Mouse (Mus musculus) heart, adult 9 months (tissue): ENCODE measurements at regions not wholly inside any gene's neighbourhood (a gene's known extent, or its start where the extent isn't known, plus 50 kb on each side); places are given as distances from the start of the nearest gene placed in this dataset.
A peak's percentile ranks its signal among the peaks of the same experiment; 100 is the strongest.

Experiments
- DNase-seq, 2 experiments: peaks; one replicate each; pipeline ENCODE4 v3.0.0; 2022; ENCODE audit warnings: low spot score in 2 of 2

DNA sequence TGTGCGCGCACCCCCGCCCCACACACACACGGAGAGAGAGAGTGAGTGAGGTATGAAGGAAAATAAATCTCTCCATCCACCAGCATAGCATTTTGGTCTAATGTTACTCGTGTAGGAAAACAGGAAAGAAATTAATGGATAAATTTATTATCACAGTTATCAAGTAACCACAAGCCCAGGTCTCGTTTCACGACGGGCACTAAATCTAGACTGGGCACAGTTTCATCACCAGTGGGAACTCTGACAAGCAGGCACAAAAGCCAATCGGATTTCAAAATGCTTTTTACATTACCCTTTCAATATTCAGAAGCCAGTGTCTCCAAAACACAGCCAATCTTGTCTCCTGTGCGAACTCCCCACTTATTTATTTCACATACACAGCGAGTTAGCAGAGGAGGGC lies 244.9 kb upstream of the Lrtm1 start:
- DNase-seq, result no peak

DNA sequence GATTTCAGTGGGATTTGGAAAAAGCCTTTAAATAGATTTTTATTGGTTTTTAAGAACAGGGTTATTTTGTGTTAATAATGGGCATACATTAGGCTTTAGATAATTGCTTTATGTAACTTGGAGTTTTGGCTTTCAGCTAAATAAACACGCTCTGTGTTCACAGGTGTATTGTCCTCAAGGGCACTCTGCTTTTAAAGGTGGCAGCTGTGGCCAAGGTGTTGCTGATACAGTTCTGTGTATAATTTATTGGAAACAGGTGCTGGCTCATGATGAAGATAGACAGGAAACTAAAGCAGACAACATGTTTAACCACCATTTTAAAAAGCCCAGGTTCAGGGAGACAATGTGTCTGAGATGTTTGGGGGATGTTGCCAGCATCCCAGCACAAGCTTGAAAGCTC lies 242.3 kb upstream of the Lrtm1 start:
- no peak for DNase-seq

DNA sequence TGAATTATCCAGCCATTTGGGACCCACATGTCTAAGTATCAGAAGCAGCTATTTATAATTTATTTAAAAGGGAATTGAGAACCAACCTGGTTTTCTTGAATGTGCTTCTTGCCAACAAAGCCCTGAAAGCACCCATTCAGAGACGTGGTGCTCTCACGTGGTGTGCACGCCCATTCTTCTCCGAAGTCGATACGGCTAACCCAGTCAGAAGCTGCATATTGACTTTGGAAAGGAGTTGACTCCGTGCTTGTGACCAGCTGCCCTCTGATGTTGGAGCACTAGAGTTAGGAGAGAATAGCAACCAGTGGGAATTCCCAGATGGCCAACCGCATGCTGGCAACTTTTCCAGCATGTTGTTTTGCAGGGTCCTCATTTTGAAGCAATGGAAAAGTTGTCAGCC lies 240.2 kb upstream of the Lrtm1 start:
- DNase-seq, result no peak

DNA sequence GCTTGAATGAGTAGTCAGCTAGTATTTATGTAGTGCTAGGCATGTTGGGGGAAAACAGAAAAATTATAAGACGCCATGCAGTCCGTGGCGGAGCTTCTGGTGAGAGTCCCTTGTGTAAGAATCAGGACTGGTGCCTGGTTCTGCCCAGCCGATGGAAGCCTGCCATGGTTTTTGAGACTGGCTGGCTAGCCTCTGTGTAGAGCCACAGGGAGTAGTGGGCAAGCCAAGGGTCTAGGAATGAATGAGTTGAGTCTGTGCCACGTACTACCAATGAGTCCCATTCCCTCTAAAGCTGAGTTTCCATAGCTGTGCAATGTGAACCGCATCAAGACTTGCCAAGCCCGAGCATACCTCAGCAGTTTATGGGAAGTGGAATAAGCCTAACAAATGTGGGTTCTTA lies 236.3 kb upstream of the Lrtm1 start:
- no peak for DNase-seq

DNA sequence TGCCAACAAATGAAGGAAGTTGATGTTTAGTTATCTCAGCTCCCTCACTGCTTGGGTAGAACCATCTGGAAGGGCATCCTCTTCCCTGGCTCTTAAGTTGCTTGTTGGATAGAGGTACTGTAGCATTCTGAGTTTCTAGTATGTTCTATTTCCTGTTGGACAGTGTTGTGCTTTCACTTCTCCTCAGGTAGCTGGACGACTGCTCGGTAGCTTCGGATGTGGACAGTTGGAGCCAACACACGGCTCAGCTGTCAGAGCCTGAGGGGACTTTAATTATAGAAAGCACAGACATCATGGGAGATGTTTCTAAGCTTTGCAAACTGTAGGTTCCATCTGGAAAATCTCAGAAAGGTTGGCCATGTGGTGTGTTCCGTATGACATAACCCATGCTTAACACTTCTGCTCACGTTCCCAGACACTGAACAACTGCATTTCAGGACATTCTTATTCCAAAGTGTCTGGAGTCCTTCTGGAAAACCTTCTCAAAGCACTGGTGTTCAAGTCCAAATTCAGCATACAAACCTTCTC lies 233.8 kb upstream of the Lrtm1 start:
- DNase-seq, result no peak

DNA sequence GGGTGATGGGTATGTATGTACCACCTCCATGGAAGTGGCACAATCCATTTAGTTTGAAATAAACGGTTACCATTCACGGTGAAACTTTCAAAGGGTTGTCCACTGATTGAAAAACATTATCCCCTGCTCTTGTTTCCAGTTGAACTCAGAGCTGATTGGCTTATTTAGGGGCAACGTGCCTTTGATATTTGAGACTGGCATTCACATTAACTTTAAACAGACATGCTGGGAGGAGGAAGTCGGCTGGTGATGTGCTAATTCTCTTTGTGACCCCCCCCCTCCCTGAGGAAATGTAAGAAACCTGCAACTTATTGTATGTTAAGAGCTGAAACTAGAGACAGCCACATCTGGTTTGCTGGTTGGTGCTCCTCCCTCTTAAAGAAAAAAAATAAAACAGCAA lies 219.7 kb upstream of the Lrtm1 start:
- no peak for DNase-seq

- no peak for DNase-seq
Observed at GRCm38 (mm10) chr14:28801681-28802080, 216.3 kb upstream of the Lrtm1 start.

- no peak for DNase-seq
Observed at GRCm38 (mm10) chr14:28802126-28802525, 215.9 kb upstream of the Lrtm1 start.

GRCm38 (mm10) chr14:28808094-28808493 lies 209.9 kb upstream of the Lrtm1 start:
- DNase-seq, result no peak

GRCm38 (mm10) chr14:28809355-28809754 lies 208.7 kb upstream of the Lrtm1 start:
- DNase-seq, result no peak

GRCm38 (mm10) chr14:28820970-28821369 lies 197.0 kb upstream of the Lrtm1 start:
- DNase-seq, result no peak

DNA sequence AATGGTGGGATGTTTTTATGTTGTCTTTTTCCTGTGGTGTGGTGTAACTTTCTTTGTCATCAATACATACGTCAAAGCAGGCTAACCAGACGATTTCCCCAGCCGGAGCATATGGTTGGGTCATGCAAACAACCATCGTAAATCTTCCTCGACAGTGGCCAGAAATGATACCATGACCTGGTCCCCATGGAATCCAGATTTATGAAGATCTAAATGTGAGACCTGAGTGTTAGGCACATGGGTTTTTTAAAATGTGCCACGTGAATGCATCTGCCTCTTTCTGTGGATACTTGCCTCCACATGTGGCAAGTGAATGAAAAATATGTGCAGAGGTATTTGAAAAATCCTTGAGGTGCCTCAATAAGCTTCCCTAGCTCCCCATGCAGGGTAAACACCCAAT lies 190.8 kb upstream of the Lrtm1 start:
- no peak for DNase-seq

DNA sequence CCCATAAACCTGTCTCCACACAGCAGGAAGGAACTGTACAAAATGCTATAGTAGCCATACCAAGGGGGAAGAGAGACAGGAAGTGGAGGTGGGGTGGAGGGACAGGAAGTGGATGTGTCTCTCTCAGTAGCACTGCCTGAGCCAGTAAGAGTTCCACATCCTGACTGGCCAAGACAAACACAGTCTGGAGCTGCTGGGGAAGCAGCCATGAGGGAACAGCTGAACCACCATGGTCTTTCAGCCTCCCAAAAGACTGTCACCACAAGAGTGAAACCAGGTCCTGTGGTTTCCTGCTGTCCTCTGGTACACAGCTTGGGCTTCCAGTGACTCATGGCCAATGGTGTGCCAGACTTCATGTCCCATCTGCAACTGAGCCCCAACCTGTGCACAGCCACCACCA lies 180.9 kb upstream of the Lrtm1 start:
- DNase-seq, result peak in 1 of 2 experiments; percentile 2

DNA sequence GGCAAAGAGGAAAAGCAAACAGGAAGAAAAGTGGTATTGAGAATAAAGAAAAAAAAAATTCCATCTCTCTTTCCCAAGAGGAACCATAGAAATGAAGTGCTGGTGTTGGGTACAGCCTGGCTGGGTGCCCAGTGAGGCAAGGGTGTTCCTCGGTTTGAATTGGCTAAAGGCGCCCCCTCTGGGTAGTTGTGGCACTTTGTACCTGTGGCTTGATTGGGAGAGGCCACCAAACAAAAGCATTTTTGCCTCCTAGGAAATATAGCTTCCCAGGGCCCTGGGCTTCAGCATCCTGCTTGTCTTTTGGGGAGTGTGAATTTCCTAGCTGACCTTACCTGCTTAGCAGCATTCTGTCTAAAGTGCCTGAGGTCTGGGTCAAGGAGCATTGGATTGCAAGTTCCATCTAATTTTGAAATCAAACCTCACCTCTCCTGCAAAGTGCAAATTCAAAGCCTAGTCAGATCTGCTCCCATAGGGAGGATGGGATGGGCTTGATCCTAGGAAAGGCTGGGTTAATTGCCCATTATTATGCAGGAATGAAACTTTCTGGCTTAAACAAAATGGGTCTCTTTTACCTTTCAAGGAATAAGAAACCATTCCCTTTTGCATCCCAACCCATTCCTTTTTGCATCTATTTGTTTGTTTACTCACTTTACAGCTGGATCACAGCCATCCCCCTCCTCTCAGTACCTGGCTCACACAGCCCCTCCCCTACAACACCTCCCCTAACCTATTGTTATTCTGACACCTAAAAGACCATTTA lies 169.0 kb upstream of the Lrtm1 start:
- DNase-seq, result peak in 1 of 2 experiments; percentile 11
